Mouse (Mus musculus) subcutaneous adipose tissue, adult 2 months (tissue): ENCODE results near the gene Rpp38. TPM values are rescaled to one million over a fixed set of nuclear protein-coding genes. Genes with fewer than 3 reads are reported as not detected.

Experiments
- polyA plus RNA-seq: library from polyadenylated mRNA; depleted of rRNA; stranded (reverse); fragments of >200 nt; gene quantifications from 2 replicates; pipeline ENCODE4 v1.2.3, GENCODE M21; 2012; ENCODE audit warnings: low replicate concordance; rRNA removed

The Rpp38 gene
- polyA plus RNA-seq: 4.7 and 10.0 TPM in 2 replicates

DNA sequence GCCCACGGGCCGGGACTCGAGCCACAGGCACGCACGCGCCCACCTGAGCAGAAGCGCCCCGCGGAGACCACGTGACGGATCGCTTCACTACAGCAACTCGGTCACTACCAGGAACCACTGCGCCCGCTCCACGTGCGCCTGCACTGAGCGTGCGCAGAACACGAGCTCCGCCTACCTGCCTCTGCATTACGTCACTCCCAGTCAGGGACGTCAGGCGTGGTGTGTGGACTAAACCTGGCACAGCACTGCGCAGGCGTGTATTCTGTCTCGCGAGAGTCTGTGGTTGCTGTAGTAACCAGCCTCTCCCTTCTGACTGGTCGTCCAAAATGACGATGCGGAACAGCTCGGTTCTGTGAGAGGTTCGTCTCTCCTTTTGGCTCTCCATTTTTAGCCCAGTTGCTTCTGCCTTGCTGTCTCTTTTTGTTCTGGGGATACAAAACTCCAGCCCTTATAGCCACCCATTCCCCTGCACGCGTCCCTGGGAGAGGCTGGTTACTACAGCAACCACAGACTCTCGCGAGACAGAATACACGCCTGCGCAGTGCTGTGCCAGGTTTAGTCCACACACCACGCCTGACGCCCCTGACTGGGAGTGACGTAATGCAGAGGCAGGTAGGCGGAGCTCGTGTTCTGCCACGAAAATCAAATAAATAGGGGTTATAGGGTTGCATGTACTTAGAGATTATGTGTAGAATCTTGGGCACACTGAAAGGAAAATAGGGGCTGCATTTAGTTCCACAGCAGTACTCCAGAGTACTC is at the start of gene Rpp38:
Gene Rpp38, minus strand, starts transcription at position 160 of the 759 bp plus-strand sequence.

DNA sequence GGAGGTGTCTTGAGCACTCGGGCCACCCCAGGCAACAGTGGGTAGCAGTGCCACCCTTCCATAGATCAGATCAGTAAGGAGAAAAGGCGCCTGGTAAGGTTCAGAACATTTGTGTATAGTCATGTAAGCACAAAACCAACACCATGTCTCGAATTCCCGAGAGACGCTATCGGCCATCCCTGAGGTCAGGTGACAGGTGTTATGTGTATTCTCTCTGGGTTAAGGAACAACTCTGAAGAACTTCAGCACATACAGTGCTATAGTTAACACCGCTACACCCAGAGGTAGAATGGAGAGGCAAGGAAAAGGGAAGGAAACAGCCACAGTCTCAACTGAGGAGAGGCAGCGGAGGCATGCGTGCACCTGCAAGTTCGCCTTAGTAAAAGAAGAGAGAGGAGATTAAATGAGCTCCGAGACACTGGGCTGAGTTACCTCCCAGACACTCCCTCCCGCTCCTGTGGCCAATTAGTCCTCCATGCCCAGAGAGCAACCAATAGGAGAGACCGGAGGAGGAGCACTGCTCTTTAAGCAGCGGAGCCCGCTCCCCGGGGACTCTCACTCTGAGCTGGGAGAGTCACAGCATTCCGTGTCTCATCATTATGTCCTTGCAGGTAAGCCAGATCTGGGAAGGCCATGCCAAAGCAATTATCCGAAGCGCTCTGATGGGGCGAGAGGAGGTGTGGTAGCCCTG is 3.3 kb upstream of the Rpp38 start, which contains the start of gene Acbd7:
Gene Acbd7, plus strand, starts transcription at position 558 of the 691 bp plus-strand sequence.

DNA sequence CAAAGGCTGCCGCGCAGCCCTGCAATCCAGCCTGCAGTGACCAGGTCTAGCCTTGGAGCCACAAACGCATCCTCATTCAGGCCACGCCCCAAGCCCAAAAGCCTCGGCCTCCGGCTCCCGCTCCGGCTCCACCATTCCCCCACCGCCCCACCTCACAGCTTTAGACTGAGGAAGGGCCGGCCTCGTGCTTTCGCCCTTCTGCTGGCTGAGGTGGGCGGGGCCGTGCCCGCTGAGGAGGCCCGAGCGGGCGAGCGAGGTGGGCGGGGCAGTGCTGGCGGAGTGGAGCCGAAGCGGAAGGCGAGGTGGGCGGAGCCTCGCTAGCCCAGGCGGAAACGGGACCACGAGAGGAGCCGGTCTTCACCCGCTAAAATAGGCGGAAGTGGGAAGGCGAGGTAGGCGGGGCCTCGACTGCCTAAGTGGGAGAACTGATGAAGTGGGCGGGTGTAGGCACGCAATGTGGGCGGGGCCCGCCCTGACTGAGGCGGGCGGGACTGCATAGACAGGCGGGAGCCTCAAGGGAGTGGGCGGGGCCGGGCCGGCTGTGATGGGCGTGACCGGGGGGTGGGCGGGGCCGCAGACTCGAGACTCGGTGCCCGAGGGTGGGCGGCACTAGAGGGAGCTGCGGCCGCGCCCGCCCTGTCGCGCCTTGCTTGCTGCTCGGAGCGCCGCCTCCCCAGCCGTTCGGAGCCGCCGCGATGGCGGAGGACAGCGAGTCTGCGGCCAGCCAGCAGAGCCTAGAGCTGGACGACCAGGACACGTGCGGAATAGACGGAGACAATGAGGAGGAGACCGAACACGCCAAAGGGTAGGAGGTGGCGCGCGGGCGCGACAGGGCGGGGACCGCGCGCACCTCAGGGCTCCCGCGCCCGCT is 48.6 kb downstream of the Rpp38 start, which contains the start of gene Nmt2:
Gene Nmt2, plus strand, starts transcription at position 611 of the 871 bp plus-strand sequence.

Other genes starting within 250 kb of the Rpp38 start
- 23.9 and 39.7 TPM in 2 replicates for gene Fam171a1, start 218.4 kb downstream of the Rpp38 start, polyA plus RNA-seq
- gene Nmt2, start 48.4 kb downstream of the Rpp38 start, polyA plus RNA-seq: 10.4 and 12.8 TPM in 2 replicates
- not detected in 2 replicates for gene Acbd7, start 3.5 kb upstream of the Rpp38 start, polyA plus RNA-seq
- not detected in 2 replicates for gene Olah, start 64.6 kb upstream of the Rpp38 start, polyA plus RNA-seq
- not detected in 2 replicates for gene Meig1, start 90.0 kb upstream of the Rpp38 start, polyA plus RNA-seq
- 7.5 and 8.5 TPM in 2 replicates for gene Dclre1c, start 91.5 kb upstream of the Rpp38 start, polyA plus RNA-seq
- gene Suv39h2, start 142.4 kb upstream of the Rpp38 start, polyA plus RNA-seq: 0.26 and 1.9 TPM in 2 replicates
- 2.2 and 2.5 TPM in 2 replicates for gene Gm45902, start 180.1 kb upstream of the Rpp38 start, polyA plus RNA-seq
- gene Hspa14, start 180.2 kb upstream of the Rpp38 start, polyA plus RNA-seq: 42.0 and 46.4 TPM in 2 replicates
- 0.94 and 3.3 TPM in 2 replicates for gene Cdnf, start 180.4 kb upstream of the Rpp38 start, polyA plus RNA-seq
- gene Fam107b, start 237.8 kb upstream of the Rpp38 start, polyA plus RNA-seq: 10.2 and 15.2 TPM in 2 replicates